13 mouse cellular contexts compared by ENCODE assay signal in the genomic region with DNA sequence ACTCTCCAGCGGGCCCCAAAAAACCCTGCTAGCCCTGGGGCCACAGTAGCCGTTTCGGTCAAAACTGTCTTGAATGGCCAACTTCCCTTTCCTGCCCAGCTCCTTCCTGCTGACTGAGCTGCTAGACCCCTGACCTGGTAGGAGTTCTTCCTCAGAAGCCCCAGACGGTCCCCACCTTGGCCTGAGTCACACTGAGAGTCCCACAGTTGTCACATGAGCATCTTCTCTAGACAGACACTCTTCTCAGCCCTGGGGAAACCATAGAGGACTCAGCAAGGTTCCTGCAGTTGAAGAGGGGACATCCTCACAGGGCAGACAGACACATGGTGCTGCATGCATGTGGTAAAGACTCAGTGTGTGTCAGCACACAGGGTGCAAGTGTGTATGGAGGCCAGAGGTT.
"Had no signal": no experiment of that assay in that cellular context is flagged by ENCODE, and none has a peak within 500 bp of the region (broad histone marks: within the 10 kb centered on the region; RNA-seq: fewer than 3 reads in every experiment).

No protein-coding gene starts in this region.

- ATAC-seq: midbrain, embryonic 15.5 days had no signal

- H3K27me3 ChIP-seq: lung, embryonic 15.5 days had no signal

- H3K4me3 ChIP-seq: layer of hippocampus, adult 2 months; limb, embryonic 10.5 days; liver, embryonic 15.5 days; lung, embryonic 15.5 days; midbrain, embryonic 15.5 days had no signal

- DNase-seq: kidney, adult 11 months; kidney, adult 9 months; kidney, postnatal 10 days; right cerebral cortex, postnatal 14 days; thymus, postnatal 36 days had no signal

- H3K4me2 ChIP-seq: liver, embryonic 11.5 days; liver, embryonic 15.5 days; lung, embryonic 15.5 days; midbrain, embryonic 11.5 days; midbrain, embryonic 15.5 days had no signal

- H3K27ac ChIP-seq: layer of hippocampus, adult 2 months; limb, embryonic 10.5 days; liver, embryonic 15.5 days; lung, embryonic 15.5 days; macrophage; midbrain, embryonic 15.5 days had no signal

- H3K36me3 ChIP-seq: liver, embryonic 15.5 days; lung, embryonic 15.5 days; midbrain, embryonic 15.5 days had no signal

- H3K9me3 ChIP-seq: limb, embryonic 10.5 days; liver, embryonic 15.5 days; lung, embryonic 15.5 days; midbrain, embryonic 15.5 days had no signal

- H3K9ac ChIP-seq: liver, embryonic 15.5 days; lung, embryonic 15.5 days; midbrain, embryonic 15.5 days had no signal
